Mouse (Mus musculus) lung, postnatal 14 days (tissue): ENCODE measurements around the gene Anapc16.
A peak's percentile ranks its signal among the peaks of the same experiment; 100 is the strongest.
"Not testable (repeated sequence)": the region's sequence is repeated elsewhere in the genome, so short reads cannot be mapped to it uniquely, and the experiment has no call there.

ENCODE experiments used
- DNase-seq: peaks from one replicate; pipeline ENCODE4 v3.0.0; 2021

Gene Anapc16

DNA sequence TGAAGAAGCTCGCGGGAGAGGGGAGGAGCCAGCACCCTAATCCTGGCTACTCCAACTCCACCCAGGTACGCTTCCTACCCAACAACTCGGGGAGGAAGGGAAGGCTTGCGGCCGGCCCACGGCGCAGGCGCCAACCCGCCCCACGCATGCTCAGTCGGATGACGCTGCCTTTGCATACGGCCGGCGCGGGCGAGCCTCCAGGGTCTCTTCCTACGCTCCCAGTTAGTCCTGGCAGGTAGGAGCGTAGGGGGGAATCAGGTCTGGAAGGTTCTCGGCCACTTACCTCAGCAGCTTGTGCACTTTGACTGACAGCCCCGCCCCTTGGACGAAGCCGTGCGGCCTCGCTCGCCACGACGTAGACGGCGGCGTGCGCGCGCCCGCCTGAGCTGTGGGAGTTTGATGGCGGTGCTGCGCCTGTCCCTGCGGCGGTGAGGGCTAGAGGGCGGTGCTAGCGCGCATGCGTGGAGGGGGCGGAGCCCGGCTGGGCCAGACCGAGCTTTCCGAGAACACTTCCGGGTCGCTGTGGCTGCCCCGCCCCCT, at the start of gene Anapc16, which contains the start of gene Ascc1:
TSS of gene Anapc16 (minus strand) at position 463 of the 540 bp plus-strand sequence.
TSS of gene Ascc1 (plus strand) at position 133 of the 540 bp plus-strand sequence.
- DNase-seq = peak; percentile 96

- no peak for DNase-seq
Measured at GRCm38 (mm10) chr10:60050581-60050980, 47.6 kb upstream of the Anapc16 start.

GRCm38 (mm10) chr10:60046696-60047095, 43.8 kb upstream of the Anapc16 start:
- peak; percentile 56 for DNase-seq

- DNase-seq = no peak
Measured at GRCm38 (mm10) chr10:60042350-60042922, 39.5 kb upstream of the Anapc16 start.

DNA sequence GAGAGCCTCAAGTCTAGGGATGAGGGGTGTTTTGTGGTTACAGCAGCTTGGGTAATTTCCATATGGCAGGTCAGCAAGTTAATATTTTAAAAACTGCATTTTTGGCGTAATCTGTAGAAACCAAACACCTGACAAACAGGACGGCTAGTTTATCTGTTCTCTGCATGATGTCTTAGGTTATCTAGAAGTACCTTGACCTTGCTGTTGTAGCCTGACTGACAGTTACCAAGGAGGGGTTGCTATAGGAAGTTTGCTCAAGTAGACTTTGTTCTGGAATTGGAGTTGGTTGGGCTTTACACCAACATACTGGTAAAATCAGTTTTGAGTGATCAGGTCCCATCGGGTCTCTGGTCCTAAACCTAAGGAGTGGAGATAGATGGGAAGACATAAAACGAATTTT, 32.8 kb upstream of the Anapc16 start:
- no peak for DNase-seq

DNA sequence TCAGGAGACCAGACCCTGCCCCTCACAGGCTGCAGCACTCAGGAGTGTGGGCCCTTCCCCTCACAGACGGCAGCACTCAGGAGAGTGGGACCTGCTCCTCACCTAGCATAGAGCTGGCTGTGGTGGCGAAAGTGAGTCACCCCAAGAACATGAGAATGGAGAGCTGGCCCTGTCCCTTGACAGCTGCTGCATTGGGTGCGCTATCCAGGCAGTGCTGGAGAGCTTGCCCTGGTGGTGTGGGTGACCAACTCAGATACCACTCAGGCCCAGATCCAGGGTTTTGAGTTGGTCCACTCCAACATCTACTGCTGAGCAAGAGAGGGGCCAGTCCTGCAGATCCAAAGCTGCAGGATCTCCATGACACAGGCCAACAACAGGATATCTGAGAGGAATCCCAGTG, 31.7 kb upstream of the Anapc16 start:
- no peak for DNase-seq

GRCm38 (mm10) chr10:60033064-60033463, 30.1 kb upstream of the Anapc16 start:
- no peak for DNase-seq

DNA sequence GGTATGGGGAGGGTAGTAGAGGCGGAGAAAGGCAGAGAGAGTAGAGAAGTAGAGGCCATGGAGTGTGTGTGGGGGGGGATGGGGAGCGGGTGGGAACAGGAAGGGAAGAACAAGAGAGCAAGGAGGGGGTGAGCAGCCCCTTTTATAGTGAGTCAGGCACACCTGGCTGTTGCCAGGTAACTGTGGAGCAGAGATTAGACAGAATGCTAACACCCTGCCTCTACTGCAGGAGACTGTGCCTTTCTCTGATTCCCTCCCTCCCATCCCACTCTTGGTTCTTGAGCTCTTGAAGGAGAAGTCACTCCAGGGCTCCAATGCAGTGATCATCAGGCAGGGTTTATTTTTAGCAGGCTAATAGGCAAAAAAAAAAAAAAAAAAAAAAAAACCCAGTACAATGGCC, 29.7 kb upstream of the Anapc16 start:
- no peak for DNase-seq

GRCm38 (mm10) chr10:60031985-60032384, 29.1 kb upstream of the Anapc16 start:
- no peak for DNase-seq

DNA sequence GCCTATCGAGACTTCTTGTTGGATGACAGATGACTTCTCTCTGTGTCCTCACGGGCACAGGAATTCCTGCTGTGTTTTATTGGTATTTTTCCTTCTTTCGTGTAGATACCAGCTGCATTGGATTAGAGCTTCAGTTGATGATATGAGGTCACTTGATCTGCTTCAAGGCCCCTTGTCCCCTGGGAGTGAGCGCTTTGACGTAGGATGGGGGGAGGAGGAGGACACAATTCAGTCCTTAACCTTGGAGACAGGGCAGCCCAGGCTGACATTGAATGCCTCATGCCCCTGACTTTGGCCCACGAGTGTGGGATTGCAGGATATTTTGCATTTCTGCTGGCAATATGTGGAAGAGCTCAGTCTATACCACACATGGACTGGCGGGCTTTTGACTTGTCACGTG, 28.6 kb upstream of the Anapc16 start:
- DNase-seq = no peak

DNA sequence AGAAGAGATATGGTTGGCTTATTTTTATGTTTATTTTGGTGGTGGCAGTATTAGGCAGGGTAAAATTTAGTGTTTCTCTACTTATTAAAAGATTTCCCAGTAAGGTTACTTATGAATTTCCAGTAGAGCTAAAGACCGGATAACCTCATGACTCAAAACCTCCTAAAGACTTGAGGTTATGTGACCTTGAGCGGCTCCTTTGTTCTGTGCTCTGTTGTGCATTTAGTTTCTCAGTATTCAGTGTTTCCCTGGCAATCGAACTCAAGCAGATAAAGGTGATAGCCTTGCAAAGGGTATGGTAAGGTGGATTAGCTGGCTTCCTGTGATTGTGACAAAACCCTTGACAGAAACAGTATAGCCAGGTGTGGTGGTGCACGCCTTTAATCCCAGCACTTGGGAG, 26.5 kb upstream of the Anapc16 start:
- DNase-seq = no peak

DNA sequence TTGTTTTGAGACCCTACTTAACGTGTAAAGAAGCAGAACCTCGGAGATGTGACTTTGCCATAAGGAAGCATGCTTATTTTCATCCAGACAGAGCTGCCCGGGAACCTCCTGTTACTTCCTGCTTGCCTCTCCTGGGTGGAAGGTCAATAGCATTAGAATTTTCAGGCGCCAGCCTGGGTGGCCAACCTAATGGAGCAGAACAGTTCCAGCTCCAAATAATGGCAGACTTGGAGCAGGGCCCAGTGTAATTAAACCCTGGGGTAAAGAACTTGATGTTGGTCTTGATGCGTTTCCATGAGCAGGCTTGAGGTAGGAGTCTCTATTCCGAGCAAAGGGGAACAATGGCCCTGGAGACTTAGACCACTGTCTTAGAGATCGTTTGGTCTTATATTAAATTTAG, 26.0 kb upstream of the Anapc16 start:
- no peak for DNase-seq

- DNase-seq = no peak
Measured at GRCm38 (mm10) chr10:60028181-60028580, 25.2 kb upstream of the Anapc16 start.

- DNase-seq = no peak
Measured at GRCm38 (mm10) chr10:60027619-60028084, 24.7 kb upstream of the Anapc16 start.

GRCm38 (mm10) chr10:60026759-60027395, 23.9 kb upstream of the Anapc16 start:
- no peak for DNase-seq

GRCm38 (mm10) chr10:60023751-60024150, 20.8 kb upstream of the Anapc16 start:
- DNase-seq = no peak

GRCm38 (mm10) chr10:60019299-60019698, 16.4 kb upstream of the Anapc16 start:
- no peak for DNase-seq

DNA sequence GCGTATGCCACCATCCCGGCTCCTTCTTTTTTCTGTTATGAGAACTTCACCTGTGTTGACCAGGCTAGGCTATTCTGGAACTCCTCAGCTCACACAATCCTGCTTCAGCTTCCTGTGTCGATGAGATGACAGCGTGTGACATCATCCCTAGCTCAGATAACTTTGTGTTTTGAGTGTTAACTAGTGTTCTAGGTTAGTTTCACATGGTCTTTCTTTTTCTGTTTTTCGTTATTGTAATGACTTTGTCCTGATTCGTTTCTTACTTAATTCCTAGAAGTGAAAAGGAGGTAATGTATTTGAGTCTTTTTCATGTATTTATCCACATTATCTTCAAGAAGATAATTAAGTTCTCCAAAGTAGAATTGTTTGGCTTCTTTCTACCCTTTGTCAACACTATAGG, 13.3 kb upstream of the Anapc16 start:
- DNase-seq = no peak

DNA sequence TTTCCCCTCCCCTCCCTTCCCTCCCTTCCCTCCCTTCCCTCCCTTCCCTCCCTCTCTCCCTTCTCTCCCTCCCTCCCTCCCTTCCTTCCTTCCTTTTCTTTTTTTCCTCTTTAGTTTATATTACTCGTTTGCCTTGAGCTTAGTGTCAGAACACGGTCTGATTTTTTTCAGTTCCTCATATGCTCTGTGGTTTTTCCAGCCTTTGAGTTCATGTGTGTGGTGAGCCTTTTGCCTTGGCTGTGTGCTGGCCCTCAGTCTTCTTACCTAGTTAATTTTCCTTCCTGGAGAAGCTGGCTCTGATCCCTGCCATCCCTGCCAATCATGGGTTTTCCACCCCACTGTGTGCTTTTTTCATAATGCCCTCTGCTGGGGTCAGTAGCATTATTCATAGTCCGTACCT, 6.2 kb upstream of the Anapc16 start:
- no peak for DNase-seq

GRCm38 (mm10) chr10:60005264-60005663, 2.3 kb upstream of the Anapc16 start:
- DNase-seq = peak; percentile 60

GRCm38 (mm10) chr10:60003847-60004246, 912 bp upstream of the Anapc16 start:
- DNase-seq = no peak

DNA sequence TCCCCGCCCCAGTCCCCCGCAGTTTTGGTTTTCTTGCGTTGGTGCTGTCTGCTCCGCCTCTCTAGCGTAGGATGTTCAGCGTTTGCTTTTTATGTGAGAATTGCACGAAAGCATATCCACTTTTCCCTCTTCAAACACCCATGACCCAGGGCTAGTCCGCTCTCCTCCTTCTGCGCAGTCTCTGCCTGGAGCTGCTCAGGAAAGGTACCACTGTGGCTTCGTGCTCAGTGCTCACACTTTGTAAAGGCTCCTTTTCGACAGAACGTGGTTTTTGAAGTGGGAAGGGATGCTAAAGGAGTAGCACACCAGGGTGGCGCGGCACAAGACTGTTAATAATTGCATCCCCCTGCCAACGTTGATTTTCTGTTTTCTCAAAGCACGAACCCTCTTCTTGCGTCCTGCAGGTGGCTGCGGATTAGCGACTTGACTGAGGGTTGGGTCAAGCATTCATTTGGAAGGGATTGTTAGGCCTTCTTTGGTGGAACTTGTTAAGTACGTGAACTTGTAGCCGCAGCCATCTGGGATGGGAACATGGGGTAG, 348 bp upstream of the Anapc16 start:
- no peak for DNase-seq

DNA sequence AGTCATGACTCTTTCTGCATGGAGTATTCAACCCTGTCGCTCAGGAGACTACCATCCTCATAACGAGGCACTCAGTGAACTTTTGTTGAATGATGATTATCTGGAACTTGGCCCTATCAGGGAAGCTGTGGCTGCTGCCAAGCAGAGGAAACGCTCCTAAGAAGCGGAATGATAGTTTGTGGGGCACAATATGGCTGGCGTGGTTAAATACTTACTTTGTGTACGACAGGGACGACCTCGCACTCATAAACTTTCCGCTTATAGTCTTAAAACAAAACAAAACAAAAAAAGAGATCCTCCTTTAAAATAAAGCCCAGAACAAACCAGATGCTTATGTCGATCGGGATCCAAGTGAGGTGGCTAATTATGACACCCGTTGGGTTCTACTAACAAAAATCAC, 732 bp downstream of the Anapc16 start:
- no peak for DNase-seq

GRCm38 (mm10) chr10:60001663-60002062, 1.3 kb downstream of the Anapc16 start:
- DNase-seq = not testable (repeated sequence)
